Mouse (Mus musculus) ES-CJ7 (cell line): ENCODE data around the gene Tex10.
"Not testable (repeated sequence)": the region's sequence is repeated elsewhere in the genome, so short reads cannot be mapped to it uniquely, and the experiment has no call there.

Experiments used
- DNase-seq: peaks from one replicate; pipeline ENCODE4 v3.0.0; 2011; ENCODE audit warnings: low read depth, low spot score

The Tex10 gene

DNA sequence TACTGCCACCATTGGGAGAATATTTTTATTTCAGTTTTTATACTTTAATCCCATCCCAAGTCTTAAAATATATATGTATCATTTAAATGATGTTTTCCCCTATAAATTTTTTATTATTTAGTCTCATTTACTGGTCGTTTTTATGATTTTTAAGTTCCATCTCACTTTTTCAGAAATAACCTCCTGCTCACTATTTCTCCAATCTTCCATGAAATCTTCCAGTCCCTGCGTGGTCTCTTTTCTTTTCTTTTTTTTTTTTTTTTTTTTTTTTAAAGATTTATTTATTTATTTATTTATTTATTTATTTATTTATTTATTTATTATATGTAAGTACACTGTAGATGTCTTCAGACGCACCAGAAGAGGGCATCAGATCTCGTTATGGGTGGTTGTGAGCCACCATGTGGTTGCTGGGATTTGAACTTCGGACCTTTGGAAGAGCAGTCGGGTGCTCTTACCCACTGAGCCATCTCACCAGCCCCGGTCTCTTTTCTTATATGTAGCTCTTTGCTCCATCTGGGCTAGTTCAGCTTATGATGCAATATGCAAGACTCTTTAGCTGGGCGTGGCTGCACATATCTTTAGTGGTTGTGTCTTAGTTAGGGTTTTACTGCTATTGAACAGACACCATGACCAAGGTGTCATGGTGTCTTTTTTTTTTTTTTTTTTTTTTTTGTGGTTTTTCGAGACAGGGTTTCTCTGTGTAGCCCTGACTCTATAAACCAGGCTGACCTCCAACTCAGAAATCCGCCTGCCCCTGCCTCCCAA lies 67.4 kb downstream of the Tex10 start:
- not testable (repeated sequence) for DNase-seq

DNA sequence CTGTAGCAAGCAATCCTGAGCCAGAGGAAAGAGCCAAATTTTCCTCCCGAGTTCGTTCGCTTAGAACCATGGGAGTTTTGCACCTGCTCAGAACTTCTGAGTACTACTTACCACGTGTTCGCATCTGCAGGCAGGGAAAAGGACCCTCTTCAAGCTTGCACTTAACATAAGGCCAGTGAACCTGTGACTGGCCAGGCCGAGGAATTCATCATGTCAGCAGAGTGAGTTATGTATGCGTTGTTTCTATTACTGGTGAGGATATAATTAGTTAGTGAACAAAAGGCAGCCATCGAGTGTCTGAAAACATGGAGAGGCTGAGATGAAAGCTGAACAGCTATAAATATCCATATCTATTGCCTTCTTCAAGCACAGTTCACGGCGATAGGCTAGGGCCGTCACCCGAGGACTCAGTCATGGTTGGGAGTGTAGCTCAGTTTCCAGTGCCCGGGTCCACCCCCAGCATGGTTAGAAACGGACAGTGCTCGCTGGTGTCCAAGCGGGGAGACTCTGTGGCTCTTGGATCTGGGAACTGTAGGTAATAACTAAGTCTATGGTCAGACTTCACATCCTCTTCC lies 70.1 kb downstream of the Tex10 start:
- DNase-seq = no peak

DNA sequence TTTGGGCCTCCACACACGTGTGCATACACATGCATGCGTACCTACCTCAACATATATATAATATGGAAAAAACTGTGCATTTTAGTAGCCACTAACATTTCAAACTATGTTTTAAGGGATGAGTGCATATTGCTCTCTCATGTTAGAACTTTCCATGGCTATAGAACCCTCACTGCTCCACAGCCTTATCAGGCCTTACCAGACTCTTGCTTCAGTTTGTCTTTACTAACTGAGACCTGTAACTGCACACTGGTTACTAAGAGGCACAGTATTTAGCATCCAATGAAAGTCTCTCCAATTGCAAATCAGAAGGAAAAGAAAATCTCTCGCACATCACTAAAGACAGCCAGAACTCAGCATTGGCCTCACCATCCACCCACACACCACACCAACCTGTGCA lies 76.3 kb downstream of the Tex10 start:
- DNase-seq = no peak

DNA sequence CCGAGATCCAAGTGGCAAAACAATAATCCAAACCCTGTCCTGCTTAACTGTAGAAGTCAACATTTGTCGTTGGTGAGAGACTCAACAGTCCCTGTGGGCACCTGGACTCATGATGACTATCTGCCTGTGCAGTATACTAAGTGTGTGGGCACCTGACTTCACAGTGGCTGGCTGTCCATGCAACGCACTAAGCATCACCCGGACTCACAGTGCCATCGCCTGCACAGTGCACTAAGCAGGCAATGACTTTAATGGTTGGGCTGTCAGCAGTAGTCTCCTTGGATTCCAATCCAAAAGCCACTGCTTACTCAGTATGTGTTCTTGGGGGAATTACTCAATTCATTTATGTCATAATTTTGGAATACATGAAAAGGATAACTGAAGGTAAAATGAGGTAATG lies 90.8 kb downstream of the Tex10 start:
- DNase-seq = no peak

GRCm38 (mm10) chr4:48380940-48381339 lies 92.3 kb downstream of the Tex10 start:
- DNase-seq = no peak
